Mouse (Mus musculus) urinary bladder, adult 18-20 months (tissue): ENCODE data around the gene Oxct1.

Experiments
- DNase-seq, 2 experiments: peaks; one replicate each; pipeline ENCODE4 v3.0.0; 2022; ENCODE audit warnings: low spot score in 2 of 2, mixed read lengths in 2 of 2

The Oxct1 gene

DNA sequence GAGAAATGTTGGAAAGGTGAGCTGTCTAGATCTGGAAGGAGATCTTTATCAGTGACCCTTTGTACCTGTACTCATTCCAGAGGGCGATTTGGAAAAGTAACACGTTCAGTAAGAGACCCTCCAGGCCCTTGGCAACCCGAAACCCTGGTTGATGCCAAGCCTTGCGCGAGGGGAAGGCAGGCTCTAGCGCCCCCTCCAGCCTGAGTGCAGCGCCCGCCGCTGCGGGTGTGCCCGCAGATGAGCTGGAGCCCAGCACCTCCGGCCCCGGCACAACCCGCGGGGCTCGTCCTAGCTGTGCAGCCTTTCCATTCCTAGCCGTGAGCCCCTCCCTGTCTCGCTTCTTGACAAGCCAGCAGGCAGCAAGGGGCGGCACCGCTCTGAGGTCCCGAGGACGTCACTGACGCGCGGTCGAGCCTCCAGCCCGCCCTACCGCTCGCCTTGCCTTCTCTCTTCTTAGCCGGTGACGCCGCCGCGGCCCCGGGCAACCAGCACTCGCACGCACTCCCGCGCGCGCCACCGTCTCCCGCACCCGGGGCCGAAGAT is at the start of gene Oxct1:
Oxct1 (plus strand) TSS at position 153 of the 543 bp plus-strand sequence.
- DNase-seq = peak; percentile 71 to 84

DNA sequence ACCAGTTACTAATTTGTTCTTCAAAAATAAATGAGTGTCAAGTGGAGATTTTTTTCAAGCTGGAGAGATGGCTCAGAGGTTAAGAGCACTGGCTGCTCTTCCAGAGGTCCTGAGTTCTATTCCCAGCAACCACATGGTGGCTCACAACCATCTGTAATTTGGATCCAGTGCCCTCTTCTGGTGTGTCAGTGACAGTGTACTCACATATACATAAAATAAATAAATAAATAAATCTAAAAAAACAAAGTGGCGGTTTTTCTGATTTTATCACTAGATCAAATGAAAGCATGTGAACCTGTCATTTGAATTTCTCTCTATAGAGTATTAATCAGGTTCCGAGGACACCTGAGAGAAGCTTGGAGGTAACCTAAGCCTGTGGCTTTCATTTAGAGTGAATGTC is 47.9 kb upstream of the Oxct1 start:
- DNase-seq = no peak

DNA sequence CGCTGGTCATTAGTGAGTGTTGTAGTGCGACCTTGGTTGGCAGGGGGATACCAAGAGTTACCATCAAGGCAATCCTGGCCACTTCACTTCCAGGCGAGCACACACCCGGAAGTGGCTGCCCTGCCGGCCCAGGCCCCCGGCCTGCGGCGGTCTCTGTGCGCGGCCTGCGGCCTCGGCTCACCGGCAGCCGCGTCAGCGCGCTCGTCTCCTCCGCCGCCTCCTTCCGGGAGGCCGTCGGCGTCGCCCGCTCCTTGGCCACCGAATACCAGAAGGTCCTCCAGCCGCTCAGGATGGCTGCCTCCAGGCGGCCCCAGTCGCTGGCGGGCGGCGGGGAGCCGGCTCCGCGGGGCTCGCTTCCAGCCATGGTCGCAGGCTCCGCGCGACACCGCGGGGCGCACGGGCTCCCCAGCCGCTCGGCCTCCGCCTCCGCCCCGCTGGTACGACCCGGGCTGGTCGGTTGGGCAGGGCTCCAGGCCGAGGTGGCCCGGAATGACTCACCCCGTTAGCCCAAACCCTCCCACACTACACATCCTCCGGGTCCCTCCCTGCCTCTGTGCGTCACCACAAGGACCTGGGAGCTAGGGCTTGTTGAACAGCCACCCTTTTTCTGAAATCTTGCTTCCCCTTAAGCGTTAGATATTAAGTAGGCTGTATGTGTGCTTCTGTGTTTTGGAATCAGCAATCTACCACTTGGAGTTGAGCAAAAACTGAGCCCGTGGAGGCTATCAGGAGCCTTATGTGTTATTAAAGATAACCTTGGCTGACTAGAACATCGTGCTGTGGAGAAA is 46.9 kb upstream of the Oxct1 start, which contains the start of gene Fbxo4:
Fbxo4 (minus strand) TSS at position 513 of the 788 bp plus-strand sequence.
- DNase-seq = peak; percentile 81 to 85

DNA sequence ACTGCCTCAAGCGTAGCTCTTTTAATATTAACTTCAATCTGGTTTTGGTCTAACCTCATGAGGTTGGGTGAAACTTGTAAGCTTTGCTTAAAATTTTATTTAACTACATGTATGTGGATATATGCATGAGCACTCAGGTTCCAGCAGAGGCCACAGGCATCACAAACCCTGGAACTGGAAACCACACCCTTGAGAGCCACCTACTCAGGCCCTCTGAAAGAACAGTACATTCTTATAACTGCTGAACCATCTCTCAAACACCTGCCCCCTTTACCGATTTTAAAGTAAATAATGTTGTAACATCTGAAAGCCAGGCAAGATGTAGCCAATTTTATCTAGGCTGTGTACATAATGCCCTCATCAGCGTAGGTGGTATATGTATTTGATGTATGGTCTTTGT is 46.3 kb upstream of the Oxct1 start:
- no peak for DNase-seq

DNA sequence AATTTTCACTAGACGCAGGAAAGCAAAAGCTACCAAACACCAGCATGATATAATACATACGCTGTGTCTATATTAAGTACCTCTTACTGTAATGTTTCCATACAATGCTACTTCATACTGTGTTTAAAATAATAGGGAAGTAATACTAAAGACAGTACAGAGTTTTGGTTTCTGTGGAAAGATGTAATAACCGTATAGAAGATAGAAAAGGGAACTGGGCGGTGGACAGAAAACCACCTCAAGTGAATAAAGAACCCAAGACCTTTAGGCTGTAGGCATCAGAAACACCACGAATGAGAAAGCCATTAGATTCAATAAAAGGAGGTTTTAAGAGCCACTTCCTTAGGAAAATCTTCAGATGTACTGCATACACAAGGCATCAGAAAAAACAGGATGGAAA is 43.5 kb upstream of the Oxct1 start:
- no peak for DNase-seq

DNA sequence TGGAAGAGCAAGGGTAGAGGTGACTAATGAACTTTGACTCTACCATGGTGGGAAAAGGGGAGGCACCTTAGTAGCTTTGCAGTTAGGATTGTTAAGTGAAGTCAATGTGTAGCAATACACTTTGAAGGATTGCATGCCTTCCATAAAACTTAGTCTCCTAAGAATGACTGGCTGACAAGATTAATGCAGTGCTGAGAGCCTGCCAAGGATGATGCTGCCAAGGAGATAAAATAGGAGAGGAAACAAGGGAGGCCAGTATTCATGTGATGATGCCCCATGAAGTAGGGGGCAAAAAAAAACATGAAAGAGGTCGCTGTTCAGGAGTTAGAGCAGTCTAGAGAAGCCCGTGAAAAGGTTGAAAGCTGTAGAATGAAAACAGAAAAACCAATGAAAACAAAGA is 41.3 kb upstream of the Oxct1 start:
- DNase-seq = no peak

DNA sequence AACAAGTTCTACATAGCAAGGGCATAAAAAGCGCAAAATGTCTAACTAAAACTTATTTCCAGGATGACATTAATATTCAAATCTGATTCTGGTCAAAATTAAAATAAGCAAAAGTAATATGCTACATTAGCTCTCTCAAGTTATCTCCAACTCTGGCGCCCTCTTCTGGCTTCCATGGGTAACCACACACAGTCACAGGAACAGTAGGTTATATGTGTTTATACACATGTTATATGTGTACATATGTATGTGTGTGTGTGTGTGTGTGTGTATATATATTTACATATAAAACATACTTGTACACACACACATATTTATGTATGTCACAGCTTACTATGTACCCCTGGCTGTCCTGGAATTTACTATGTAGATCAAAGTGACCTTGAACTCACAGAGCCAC is 38.2 kb upstream of the Oxct1 start:
- no peak for DNase-seq

DNA sequence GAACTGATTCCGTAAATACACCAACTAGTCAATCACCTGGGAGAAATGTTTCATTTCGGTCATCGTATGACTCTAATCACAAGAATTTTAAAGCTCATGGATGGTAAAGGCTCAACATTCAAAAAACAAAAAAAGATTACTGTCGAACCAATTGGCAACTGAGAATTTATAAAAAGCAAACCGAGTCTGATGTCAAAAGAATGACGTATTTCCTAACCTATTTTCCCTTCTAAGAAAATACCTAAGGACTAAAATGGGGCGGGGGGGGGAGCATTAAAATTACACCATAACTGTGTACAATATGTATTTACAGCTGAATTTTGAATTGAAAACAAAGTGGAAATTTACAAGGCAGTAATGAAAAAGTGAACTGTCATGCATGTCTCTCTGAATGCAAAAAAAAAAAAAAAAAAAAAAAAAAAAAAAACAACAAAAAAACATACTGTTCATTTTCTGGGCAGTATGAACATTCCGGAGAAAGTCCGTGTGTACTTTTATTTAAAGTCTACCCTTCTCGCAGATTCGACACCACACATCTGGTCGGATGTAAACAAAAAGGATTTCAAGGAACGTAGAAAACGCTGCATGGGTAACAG is 31.2 kb upstream of the Oxct1 start:
- DNase-seq = no peak

DNA sequence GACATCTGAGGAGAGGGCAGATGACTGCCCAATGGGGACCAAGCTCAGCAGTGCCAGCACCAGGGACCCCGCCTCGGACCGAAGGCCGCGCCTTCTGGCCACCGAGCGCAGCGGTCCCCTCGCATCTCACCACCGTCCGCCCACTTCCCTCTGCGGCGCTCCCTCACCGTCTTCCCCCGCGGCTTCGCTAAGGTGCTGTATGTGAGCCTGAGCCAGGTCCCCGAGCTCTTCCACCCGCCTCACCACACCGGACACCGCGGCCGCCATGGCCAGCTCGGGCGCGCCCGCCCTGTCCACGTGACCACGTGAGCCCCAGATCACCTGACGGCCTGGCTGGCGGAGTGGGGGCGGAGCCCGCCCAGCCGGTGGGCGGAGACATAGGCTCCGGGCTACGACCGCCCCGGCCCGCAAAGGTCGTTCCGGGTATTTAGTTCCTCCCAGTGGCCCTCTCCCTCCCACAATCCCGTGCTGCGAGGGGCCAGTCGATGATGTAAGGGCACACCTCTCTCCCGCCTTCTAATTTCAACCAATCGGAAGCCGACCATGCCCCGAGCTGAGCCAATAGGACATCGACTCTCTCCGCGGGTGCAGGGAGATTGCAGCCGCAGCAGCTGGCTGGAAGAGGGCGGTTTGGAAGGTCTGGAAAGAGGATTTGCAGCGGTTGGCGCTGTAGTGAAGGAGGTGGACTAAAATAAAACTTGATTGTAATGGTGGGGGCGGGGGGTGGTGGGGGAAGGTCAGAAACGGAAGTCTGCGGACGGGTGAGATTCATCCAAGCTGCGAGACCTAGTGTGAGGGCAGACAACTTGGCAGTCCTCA is 30.5 kb upstream of the Oxct1 start, which contains the start of gene AW549877:
AW549877 (minus strand) TSS at position 297 of the 819 bp plus-strand sequence.
- DNase-seq = peak; percentile 95 to 98

DNA sequence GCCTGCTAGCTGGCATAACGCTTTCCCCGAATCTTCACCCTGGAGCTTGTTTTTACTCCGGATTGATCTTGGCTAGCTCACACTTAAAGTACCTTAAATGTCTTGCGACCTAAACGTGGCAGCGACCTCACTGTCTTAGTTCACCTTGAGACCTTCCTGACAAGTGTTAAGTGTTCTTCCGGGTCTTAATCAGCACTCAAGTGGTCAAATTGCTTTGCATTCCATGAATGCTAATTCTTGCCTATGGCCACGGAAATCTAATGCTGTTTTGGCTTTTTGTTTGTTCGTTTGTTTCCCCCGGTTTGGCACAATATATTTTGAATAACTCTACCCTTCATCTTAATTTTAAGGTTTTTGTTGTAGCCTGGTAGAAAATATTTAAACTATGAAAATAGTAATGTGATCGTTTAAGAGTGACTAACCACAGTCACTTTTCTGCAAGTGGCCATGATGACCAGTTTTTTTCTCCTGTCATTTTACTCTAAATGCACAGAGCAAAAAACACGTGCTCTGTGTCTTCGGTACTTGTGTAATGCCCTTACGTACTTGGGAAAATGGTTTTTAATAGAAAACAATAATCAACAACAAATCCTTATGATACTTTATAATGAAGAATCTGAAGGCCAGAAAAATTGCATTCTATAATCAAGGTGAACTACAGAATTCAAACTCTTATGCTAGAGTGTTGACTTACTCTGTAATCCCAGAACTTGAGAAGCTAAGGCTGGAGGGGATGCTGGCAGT is 29.7 kb upstream of the Oxct1 start:
- no peak for DNase-seq

DNA sequence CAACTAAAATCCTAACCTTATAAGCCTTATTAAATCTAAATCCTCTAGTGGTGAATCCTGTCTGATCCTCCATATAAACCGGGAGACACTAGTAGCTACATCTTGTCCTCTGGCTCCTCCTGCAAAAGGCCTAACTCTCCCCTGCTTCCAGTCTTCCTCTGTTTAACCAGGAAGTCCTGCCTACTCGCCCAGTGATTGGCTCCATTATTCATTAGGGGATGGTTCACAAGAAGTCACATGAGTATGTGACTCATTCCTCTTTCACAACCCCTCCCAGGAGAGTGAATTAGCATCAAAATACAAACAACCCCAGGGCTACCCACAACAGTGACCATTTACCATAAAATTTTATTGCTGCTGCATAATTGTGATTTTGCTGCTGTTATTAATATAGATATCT is 27.0 kb upstream of the Oxct1 start:
- DNase-seq = no peak

DNA sequence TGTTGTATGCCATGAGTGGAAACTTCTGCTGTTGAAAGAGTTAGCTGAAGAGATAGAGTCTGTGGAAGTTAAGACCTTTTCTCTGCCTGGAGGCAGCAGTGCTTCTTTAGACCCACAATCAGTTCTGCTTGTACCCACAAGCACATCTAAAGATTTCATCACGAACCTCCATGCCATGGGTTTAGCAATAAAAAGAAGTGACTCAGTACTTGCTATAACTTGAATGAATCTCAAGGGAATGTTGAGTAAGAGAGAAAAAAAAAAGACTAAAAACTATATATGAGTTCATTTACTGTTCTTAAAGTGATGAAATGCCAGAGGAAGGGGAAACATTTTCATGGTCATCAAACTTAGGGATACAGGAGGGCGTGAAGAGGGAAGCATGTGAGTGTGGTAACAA is 25.6 kb upstream of the Oxct1 start:
- DNase-seq = no peak

DNA sequence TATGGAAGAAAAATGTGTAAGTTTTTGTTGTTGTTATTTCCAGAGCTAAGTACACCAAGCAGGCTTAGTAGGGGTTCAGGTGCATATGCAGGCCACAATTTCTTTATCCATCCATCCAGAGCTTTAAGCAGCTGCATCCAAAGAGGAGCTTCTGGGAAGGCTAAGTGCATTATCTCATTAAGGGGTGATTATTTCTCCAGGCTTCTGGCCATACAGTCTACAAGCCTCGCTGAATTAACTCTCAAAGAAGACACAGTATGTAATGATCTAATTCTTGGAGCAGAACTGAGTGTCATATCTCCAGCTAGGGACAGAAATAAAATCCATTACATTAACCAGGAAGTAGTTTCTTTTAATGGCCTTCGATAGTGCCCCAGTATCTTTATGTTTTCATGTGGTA is 12.3 kb upstream of the Oxct1 start:
- DNase-seq = no peak

DNA sequence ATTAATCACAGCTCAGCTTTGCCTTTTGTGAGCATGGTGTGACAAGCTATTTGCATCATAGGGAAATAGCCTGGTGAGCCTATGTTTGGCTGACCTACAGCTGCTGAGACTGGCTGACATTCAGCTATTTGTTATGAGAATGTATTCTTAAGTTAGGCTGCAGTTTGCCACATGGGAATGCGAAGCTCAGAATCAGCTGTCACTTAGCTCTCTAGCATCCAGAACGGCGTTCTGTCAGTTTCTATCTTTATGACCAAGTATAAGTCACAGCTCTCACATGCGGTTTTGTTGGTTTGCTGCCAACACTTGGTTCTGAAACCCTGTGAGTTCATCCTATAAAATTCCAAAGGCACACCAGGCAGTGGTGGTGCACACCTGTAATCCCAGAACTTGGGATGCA is 5.5 kb upstream of the Oxct1 start:
- no peak for DNase-seq

DNA sequence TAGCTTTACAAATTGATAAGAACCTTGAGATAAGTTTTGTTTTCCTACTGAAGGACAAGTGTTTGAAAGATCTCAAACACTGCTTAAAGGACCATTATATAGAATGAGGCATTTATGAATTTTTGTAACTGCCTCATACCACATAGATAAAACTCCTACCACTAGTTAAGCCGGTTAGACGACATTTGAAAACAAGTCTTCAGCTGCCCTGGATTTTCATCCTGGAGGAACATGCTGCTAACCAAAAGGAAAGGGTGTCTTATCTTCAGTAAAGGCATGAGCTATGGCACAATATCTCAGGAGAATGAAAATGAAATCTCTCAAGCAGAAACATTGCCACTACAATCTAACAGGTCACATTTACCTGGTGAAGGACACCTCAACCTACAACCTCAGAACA is 2.4 kb upstream of the Oxct1 start:
- no peak for DNase-seq

DNA sequence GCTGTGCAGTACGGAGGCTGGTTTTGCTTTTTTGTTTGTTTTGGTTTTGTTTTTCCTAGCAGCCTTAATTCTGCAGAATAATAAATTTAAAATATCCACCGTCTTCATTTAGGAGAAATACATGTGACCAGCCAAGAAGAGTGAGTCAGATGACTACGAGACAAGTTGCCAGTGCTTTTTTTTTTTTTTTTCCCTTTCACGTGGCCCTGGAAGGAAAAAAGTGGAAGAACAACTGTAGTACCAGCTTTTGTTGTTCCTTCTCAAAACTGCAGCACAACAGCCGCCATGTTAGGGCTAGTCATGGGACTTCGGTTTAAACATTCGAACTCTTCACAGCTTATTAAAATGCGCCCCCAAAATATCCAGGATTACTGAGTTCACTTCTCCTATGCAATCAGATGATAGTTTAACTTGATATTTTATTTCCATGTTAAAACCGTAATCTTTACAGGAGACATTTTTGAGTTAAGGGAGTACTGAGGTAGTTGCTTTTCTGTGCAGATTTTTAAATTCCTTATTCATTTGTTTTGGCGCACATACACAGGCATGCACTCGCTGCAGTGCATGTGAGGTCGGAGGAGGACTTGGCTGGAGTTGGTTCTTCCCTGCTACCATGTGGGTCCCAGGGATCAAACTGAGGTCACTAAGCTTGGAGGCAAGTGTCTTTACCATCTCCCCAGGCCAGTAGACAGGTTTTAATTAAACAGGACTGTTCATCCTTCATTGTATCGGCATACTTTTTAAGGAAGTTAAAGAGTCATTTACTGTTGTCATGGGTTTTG is 1.3 kb upstream of the Oxct1 start:
- no peak for DNase-seq

DNA sequence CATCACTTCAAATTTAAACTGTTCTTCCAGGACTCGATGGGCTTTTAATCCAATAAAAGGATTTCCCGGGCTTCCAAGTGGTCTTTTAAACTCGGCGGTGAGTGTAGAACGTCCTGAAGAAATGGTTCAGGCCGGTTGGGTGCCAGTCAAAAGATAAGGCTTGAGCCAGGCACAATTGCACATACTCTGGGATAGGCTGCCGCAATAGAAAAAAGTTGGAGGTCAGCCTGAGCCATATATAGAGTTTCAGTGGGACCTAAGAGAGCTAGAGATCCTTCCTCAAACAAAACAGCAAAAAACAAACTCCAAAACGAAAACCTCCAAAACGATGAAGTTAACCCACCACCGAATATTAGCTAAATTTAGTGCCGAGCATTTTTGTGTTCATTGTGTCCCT is 677 bp upstream of the Oxct1 start:
- no peak for DNase-seq

DNA sequence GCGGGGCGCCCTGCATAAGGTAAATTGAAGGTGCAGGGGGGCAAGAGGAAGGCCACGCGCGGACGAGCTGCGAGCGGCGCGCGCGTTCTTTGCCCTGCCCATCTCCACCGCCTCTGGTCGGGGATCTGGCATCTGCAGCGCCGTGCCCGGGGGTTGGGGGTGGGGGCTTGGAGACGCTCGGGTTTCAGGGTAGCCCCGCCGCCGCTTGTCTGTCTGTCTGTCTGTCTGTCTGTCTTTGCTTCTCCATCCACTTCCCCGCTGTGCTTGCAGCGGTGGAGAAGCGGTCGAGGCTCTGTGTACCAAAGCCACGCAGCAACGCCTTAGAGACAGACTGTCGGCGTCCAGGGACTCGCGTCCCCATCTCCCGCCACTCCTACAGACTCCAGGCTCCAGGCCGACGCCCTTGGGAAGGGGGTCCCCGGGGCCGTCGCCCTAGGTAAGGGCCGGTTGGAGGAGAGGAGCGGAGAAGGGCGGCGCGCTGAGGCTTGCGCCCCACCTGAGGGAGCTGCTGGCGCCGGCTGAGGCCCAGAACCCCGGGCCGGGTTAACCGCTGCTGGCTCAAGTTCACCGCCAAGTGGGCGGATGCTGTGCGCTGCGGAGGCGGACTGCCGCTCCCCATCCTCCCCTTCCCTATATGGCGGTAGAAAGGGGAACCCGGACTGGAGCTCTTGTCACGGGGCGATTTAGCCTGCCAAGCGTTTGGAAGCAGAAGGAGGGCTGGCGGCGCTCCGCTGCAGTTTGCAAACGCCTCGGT is 825 bp downstream of the Oxct1 start:
- peak; percentile 75 to 81 for DNase-seq

DNA sequence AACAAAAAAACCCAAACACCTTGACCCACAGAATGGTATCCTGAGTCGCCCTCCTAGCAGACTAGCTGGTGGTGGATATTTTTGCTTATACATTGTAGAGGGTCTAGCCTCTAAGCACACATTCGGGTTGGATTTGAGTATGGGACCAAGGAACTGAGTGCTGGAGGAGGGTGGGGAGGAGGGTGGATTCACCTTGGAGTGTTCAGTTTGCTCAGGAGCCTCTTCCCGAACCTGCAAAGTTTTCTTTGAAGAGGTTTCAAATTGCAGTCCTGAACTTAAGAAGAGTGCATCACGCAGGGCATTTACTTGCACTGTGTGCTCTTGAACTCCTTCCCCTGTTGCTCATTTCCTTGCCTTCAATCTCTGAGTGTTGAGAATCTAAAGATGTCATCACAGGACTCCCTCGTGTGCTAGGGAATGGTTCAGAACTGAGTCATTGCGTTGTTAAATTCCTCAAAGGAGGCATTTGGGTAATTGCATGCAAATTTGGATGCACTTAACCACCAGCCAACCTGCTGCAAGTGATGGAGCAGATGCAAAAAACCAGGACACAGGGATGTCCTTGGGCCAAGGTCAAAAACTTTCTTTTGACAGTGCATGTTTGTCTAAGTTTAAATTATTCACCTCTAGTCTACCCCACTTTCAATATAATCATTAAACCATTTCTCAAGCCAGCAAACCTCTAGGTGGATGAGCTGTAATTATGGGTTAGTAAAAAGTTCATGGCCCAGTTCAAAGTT is 1.7 kb downstream of the Oxct1 start:
- DNase-seq = no peak

DNA sequence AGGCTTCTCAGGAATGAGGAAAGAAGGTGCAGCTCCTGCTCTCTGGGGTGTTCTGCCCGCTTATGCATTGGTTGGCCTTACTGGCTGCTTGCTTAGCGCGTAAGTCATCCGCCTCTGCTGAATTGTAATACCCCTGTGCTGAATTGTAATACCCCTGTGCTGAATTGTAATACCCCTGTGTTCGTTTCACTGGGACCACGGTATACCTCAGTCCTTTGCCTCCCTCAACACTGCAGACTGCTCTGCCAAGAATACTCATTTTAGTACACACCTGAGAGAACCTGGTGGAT is 2.2 kb downstream of the Oxct1 start:
- no peak for DNase-seq
